Mouse (Mus musculus) midbrain, embryonic 10.5 days (tissue): Measurements from ENCODE around the gene Serpinb8. TPM values are rescaled to one million over a fixed set of nuclear protein-coding genes. Genes with fewer than 3 reads are reported as not detected.

Experiments used
- polyA plus RNA-seq: library from polyadenylated mRNA; unstranded; fragments of >200 nt; fragmentation: Nextera tagmentation; extraction: Ambion mirVana; gene quantifications from 2 replicates; pipeline ENCODE4 v1.2.1, GENCODE M21; 2016

Gene Serpinb8
- polyA plus RNA-seq, 1 experiment from 2014 or later: 0.48 TPM

Other genes starting within 250 kb of the Serpinb8 start
- not detected in 2 replicates for gene Serpinb11, start 228.8 kb upstream of the Serpinb8 start, polyA plus RNA-seq
- not detected in 2 replicates for gene Serpinb7, start 190.4 kb upstream of the Serpinb8 start, polyA plus RNA-seq
- gene Serpinb2, start 78.6 kb upstream of the Serpinb8 start, polyA plus RNA-seq: not detected in 2 replicates